Mouse (Mus musculus) intestine, embryonic 14.5 days (tissue): ENCODE measurements around the gene Ilvbl. TPM values are rescaled to one million over a fixed set of nuclear protein-coding genes. Genes with fewer than 3 reads are reported as not detected.
A peak's percentile ranks its signal among the peaks of the same experiment; 100 is the strongest.
"Not testable (repeated sequence)": the region's sequence is repeated elsewhere in the genome, so short reads cannot be mapped to it uniquely, and the experiment has no call there.

ENCODE experiments used
- ATAC-seq: fragments of 200-750 bp; cut with Nextera tagmentation; replicated peaks from 2 replicates; pipeline ENCODE4 v1.8.0; 2017; ENCODE audit warnings: low read depth, moderate number of reproducible peaks, moderate TSS enrichment, moderate library complexity; ENCODE audit not compliant: low FRiP score, low TSS enrichment
- DNase-seq: peaks from one replicate; pipeline ENCODE4 v3.0.0-alpha.2; 2018; ENCODE audit warnings: low spot score
- H3K27ac ChIP-seq: fragments of 300-500 bp; sonication (generic); 2 replicates; pipeline ENCODE4 v1.5.1; 2014; ENCODE audit warnings: low read depth, mild to moderate bottlenecking, control low read depth
- H3K27me3 ChIP-seq: fragments of 300-500 bp; sonication (generic); replicated peaks from 2 replicates; pipeline ENCODE4 v1.6.1; 2014; ENCODE audit warnings: low read length, control low read depth; ENCODE audit not compliant: control insufficient read depth, insufficient read depth
- H3K36me3 ChIP-seq: fragments of 300-500 bp; sonication (generic); 2 replicates; pipeline ENCODE4 v1.6.1; 2014; ENCODE audit warnings: low read length, control low read depth; ENCODE audit not compliant: control insufficient read depth, insufficient read depth
- H3K4me1 ChIP-seq: fragments of 300-500 bp; sonication (generic); replicated peaks from 2 replicates; pipeline ENCODE4 v1.6.1; 2014; ENCODE audit warnings: low read length, control low read depth, mixed read lengths; ENCODE audit not compliant: control insufficient read depth, insufficient read depth
- H3K4me2 ChIP-seq: fragments of 300-500 bp; sonication (generic); 2 replicates; pipeline ENCODE4 v1.6.1; 2014; ENCODE audit warnings: low read length
- H3K4me3 ChIP-seq: fragments of 300-500 bp; sonication (generic); 2 replicates; pipeline ENCODE4 v1.5.1; 2014; ENCODE audit warnings: low read depth, low read length, control low read depth, mixed read lengths
- H3K9ac ChIP-seq: fragments of 300-500 bp; sonication (generic); 2 replicates; pipeline ENCODE4 v1.6.1; 2014; ENCODE audit warnings: mild to moderate bottlenecking, low read length
- H3K9me3 ChIP-seq: fragments of 300-500 bp; sonication (generic); 2 replicates; pipeline ENCODE4 v1.6.1; 2016; ENCODE audit warnings: low read length, control low read depth; ENCODE audit not compliant: control insufficient read depth
- WGBS: fragments of 180-500 bp; shearing (Covaris S2); extraction: QIAGEN DNeasy Blood & Tissue Kit; methylation state at CpG from one replicate; pipeline ENCODE4 v1.1.7; 2014; 5-methylcytosine and 5-hydroxymethylcytosine counted together
- polyA plus RNA-seq: library from polyadenylated mRNA; unstranded; fragments of >200 nt; fragmentation: Nextera tagmentation; extraction: Ambion mirVana; gene quantifications from 2 replicates; pipeline ENCODE4 v1.2.1, GENCODE M21; 2014

Ilvbl gene
- polyA plus RNA-seq, 1 experiment from 2014 or later, result 44.1 TPM

DNA sequence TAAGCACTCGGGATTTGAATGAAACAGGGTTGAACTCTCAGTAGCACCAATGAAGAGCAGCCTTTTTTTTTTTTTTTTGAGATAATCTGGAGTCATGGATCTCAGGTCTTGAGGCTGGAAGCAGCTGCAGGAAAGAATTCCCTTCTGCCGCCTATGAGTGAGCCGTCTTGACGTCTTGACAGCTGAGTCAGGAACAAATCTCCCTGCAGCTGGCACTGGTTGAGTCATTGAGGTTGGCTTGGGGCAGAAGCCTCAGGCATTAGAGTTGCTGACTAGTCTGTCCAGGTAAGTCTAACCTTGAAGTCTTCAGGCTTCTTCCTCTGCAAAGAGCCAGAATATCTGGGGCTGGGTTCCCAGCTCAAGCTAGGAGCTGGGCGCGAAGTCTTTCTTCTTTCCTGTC lies 20.0 kb downstream of the Ilvbl start:
- DNase-seq (no peak), ATAC-seq (no peak)

DNA sequence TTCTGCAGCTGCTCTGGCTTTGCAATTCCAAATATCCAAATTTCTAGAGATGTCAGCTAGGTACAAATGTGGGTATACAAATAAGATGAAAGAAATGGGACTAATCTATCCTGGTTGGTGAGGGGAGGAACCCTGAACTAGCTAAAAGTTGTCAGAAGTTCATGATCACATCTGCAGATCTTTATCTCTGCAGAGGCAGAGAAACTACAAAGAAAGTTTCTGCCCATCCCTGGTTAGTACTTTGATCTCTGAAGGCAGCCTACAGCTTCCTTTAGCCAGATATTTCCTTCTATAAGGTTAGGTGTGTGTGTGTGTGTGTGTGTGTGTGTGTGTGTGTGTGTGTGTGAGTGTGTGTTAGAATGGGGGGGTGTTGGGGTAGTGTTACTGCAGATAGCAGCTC lies 20.4 kb downstream of the Ilvbl start:
- ATAC-seq, result no peak
- Histone ChIP-seq H3K4me2 (no peak overlapping the region), H3K4me1 (peaks cover 11% of the 10 kb centered on the region; the same call in 1 of the 2 replicates), H3K4me3 (no peak overlapping the region), H3K9ac (no peak overlapping the region), H3K27ac (no peak overlapping the region), H3K36me3 (peaks cover 3% of the 10 kb centered on the region; the same call in 1 of the 2 replicates), H3K9me3 (no peaks in the 10 kb centered on the region), H3K27me3 (no peaks in the 10 kb centered on the region)
- no peak for DNase-seq

More for the DNA sequence above, 20.0 kb downstream of the Ilvbl start:
- peaks cover 7% of the 10 kb centered on the region for H3K36me3 ChIP-seq
- 74% methylated on average over 6 of the region's 6 CpGs for WGBS
- H3K4me3 ChIP-seq, result no peak overlapping the region
- no peak overlapping the region for H3K27ac ChIP-seq
- peaks cover 11% of the 10 kb centered on the region; the same call in 1 of the 2 replicates for H3K4me1 ChIP-seq
- no peaks in the 10 kb centered on the region for H3K9me3 ChIP-seq
- no peak overlapping the region for H3K4me2 ChIP-seq
- no peaks in the 10 kb centered on the region for H3K27me3 ChIP-seq
- H3K9ac ChIP-seq, result no peak overlapping the region

DNA sequence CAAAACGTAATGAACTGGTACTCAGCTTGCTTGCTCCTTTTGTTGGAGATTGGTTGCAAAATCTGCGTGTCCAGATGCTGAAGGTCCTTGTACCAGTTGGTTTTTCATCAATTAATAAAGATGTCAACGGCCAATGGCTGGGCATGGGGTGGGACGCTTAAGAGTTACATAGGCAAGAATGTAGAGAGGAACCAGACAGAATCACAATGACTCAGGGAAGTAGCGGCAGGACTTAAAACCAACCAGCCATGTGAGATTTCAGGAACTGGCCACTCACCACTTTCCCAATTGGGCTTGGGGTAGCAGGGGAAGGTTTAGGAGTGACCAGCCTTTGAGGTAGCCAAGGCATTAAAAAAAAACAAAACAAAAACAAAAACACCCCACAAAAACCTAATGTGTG lies 25.7 kb downstream of the Ilvbl start:
- no peak overlapping the region for H3K4me3 ChIP-seq
- H3K4me2 ChIP-seq, result no peak overlapping the region
- H3K9ac ChIP-seq, result no peak overlapping the region
- H3K9me3 ChIP-seq, result no peaks in the 10 kb centered on the region
- ATAC-seq, result no peak
- peak; percentile 4 for DNase-seq
- H3K4me1 ChIP-seq, result no peaks in the 10 kb centered on the region
- WGBS, result 88% methylated on average over 5 of the region's 5 CpGs
- no peaks in the 10 kb centered on the region for H3K27me3 ChIP-seq
- no peaks in the 10 kb centered on the region for H3K36me3 ChIP-seq
- no peak overlapping the region for H3K27ac ChIP-seq

DNA sequence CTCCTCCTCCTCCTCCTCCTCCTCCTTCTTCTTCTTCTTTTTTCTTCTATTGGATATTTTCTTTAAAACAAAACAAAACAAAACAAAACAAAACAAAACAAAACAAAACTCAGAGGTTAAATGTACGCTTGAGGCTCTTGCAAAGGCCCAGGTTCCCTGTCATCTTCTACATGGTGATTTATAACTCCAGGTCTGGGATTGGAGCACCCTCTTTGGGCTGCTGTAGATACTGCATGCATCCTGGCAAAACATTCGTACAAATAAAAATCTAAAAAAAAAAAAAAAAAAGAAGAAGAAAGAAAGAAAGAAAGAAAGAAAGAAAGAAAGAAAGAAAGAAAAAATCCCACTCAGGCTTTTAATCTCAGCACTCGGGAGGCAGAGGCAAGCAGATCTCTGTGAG lies 30.9 kb downstream of the Ilvbl start:
- Histone ChIP-seq H3K36me3 (no peaks in the 10 kb centered on the region), H3K4me3 (no peak overlapping the region), H3K27me3 (no peaks in the 10 kb centered on the region), H3K4me1 (no peaks in the 10 kb centered on the region), H3K27ac (no peak overlapping the region), H3K9me3 (no peaks in the 10 kb centered on the region), H3K9ac (no peak overlapping the region), H3K4me2 (no peak overlapping the region)
- 52% methylated on average over 3 of the region's 3 CpGs for WGBS
- DNase-seq (no peak), ATAC-seq (no peak)

DNA sequence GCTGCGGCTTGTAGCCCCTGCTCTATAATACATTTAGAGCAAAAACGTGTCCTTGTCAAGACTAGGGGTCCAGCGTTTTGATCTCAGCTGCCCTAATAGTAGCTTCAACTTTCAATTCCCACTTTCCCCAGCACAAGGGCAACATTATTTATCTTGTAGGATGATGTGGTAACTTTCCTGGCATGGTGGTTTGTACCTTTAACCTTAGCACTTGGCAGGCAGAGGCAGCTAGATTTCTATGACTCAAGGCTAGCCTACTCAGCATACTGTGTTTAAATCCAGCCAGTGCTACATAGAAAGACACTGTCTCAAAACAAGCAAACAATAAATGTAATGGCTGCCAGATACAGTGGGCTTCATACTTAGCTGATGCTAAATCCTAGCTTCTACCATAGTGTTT lies 33.5 kb downstream of the Ilvbl start:
- 71% methylated on average over 3 of the region's 3 CpGs for WGBS
- no peaks in the 10 kb centered on the region for H3K4me1 ChIP-seq
- H3K4me2 ChIP-seq, result no peak overlapping the region
- H3K36me3 ChIP-seq, result no peaks in the 10 kb centered on the region
- no peak overlapping the region for H3K27ac ChIP-seq
- DNase-seq (no peak), ATAC-seq (no peak)
- no peak overlapping the region for H3K9ac ChIP-seq
- no peaks in the 10 kb centered on the region for H3K9me3 ChIP-seq
- no peak overlapping the region for H3K4me3 ChIP-seq
- no peaks in the 10 kb centered on the region for H3K27me3 ChIP-seq

DNA sequence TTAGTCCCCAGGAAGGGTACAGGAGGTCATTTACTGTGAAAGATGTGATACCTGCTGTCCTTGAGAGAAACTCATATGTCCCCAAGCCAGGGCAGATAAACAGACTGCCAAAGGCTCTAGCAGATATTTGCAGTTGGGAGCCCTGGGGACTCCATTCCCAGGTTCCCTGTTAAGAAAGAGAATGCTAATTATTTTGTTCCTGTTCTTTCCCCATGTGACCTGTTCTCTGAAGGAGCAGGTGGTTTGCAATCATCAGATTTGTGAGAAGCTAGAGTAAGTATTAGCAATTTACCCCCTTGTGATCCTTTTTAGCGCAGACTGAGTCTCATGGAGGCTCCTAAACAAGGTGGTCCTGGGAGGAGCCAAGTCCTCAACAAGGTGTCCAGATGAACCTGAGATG lies 43.8 kb downstream of the Ilvbl start, which contains the start of gene Olfr1357:
Olfr1357 (minus strand) TSS at position 101 of the 400 bp plus-strand sequence.
- H3K4me3 ChIP-seq, result no peak within 1 kb of the TSS
- 79% methylated on average over 1 of the region's 1 CpGs for WGBS
- H3K27ac ChIP-seq, result no peak within 1 kb of the TSS
- no peak within 1 kb of the TSS for H3K9ac ChIP-seq
- H3K36me3 ChIP-seq, result no peaks in the 10 kb centered on the region
- no peaks in the 10 kb centered on the region for H3K9me3 ChIP-seq
- DNase-seq (no peak), ATAC-seq (no peak)
- H3K27me3 ChIP-seq, result no peaks in the 10 kb centered on the region
- H3K4me2 ChIP-seq, result no peak within 1 kb of the TSS
- H3K4me1 ChIP-seq, result no peaks in the 10 kb centered on the region

DNA sequence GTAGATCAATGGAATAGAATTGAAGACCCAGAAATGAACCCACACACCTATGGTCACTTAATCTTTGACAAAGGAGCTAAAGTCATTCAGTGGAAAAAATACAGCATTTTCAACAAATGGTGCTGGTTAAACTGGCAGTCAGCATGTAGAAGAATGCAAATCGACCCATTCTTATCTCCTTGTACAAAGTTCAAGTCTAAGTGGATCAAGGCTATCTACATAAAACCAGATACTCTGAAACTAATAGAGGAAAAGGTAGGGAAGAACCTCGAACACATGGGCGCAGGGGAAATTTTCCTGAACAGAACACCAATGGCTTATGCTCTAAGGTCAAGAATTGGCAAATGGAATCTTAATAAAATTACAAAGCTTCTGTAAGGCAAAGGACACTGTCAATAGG lies 49.0 kb downstream of the Ilvbl start:
- H3K4me3 ChIP-seq, H3K27me3 ChIP-seq, H3K9ac ChIP-seq, H3K4me1 ChIP-seq, H3K36me3 ChIP-seq, H3K9me3 ChIP-seq, H3K27ac ChIP-seq, ATAC-seq, H3K4me2 ChIP-seq, DNase-seq: not testable (repeated sequence)
- 69% methylated on average over 3 of the region's 3 CpGs for WGBS

DNA sequence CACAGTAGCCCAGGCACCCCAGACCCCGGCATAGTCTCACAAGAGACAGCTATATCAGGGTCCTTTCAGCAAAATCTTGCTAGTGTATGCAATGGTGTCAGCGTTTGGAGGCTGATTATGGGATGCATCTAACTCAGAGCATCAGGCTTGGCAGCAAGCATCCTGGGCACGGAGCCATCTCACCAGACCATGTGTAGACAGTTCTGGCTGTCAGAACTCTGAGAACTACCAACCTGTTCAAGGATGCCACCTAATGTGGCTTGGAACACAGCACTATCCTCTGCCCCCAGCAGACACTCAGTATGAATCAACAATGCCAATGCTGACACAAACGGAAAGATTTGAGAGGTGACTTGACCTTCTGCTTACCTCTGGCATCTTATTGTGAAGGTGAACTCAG lies 56.0 kb downstream of the Ilvbl start:
- ATAC-seq, result no peak
- 79% methylated on average over 4 of the region's 4 CpGs for WGBS
- Histone ChIP-seq H3K4me3 (no peak overlapping the region), H3K27ac (no peak overlapping the region), H3K36me3 (no peaks in the 10 kb centered on the region), H3K9me3 (no peaks in the 10 kb centered on the region), H3K4me2 (no peak overlapping the region), H3K4me1 (no peaks in the 10 kb centered on the region), H3K9ac (no peak overlapping the region), H3K27me3 (no peaks in the 10 kb centered on the region)
- DNase-seq, result no peak

DNA sequence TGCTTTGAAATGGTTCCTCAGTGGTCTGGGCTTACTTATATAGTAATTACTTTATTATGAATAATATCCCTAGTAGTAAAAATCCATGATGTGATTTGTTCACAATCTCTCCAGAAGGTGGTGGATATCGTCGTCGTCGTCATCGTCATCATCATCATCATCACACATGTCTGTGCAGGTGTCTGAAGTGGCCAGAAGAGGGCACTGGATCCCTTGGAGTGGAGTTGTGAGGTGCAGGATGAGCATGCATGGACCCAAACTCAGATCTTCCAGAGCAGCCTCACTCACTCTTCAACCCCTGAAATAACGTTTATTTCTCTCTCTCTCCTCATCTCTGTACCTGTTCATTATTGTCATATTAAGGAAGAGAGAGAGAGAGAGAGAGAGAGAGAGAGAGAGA lies 58.2 kb downstream of the Ilvbl start:
- no peak overlapping the region for H3K27ac ChIP-seq
- no peak overlapping the region for H3K4me3 ChIP-seq
- WGBS, result 18% methylated on average over 6 of the region's 6 CpGs
- no peak for ATAC-seq
- H3K9ac ChIP-seq, result no peak overlapping the region
- no peaks in the 10 kb centered on the region for H3K27me3 ChIP-seq
- DNase-seq, result no peak
- H3K4me2 ChIP-seq, result no peak overlapping the region
- H3K9me3 ChIP-seq, result no peaks in the 10 kb centered on the region
- H3K4me1 ChIP-seq, result no peaks in the 10 kb centered on the region
- H3K36me3 ChIP-seq, result no peaks in the 10 kb centered on the region
